Mouse (Mus musculus) adrenal gland, adult (tissue): ENCODE measurements around the gene C130050O18Rik.

Source experiments
- DNase-seq, 2 experiments: peaks; one replicate each; pipeline ENCODE4 v3.0.0; 2022 to 2023; ENCODE audit warnings: low spot score in 1 of 2; ENCODE audit not compliant: inconsistent age in 2 of 2

The C130050O18Rik gene

GRCm38 (mm10) chr5:139404801-139405401 is at the start of gene C130050O18Rik:
TSS of gene C130050O18Rik (plus strand) at chr5:139405280.
- DNase-seq = no peak

- DNase-seq = peak in 1 of 2 experiments; percentile 62
These were observed 46.4 kb upstream of the C130050O18Rik start for GRCm38 (mm10) chr5:139358653-139359052.

- DNase-seq = no peak
These were observed 45.8 kb upstream of the C130050O18Rik start for GRCm38 (mm10) chr5:139359244-139359643.

- DNase-seq = no peak
These were observed 41.2 kb upstream of the C130050O18Rik start for GRCm38 (mm10) chr5:139363858-139364257.

GRCm38 (mm10) chr5:139364260-139364910 is 40.7 kb upstream of the C130050O18Rik start:
- peak; percentile 84 to 96 for DNase-seq

DNA sequence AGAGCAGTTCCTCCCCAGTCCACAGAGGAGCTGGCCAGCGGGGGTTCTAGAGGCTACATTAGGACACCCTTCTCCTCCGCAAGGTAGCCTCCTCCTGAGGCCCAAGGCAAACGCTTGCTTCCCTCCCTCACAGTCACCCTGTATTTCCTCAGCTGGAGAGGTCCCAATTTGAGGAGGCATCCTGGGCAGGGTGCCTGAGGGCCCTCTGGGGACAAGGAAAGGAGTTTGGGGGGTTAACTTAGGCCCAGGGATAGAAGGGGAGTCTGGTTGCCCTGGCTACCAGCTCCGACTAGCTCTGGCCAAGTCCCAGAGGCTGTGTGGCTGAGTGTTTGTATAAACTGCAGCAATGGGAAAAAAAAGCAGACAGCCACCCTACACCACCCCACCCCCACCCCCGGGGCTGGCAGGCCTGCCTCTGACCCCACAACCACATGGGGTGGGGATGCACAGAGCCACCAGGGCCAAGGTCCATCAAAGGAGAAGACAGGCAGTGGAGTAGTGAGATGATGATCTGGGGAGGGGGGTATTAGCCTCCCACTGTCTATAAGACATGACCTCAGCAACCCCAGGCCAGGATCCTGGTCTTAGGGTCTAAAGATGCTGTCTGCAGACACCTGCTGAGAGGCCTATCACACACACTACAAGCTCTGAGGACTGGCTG is 40.0 kb upstream of the C130050O18Rik start:
- peak in 1 of 2 experiments; percentile 34 for DNase-seq

- DNase-seq = peak; percentile 20 to 54
These were observed 39.3 kb upstream of the C130050O18Rik start for GRCm38 (mm10) chr5:139365827-139366226.

GRCm38 (mm10) chr5:139366484-139366883 is 38.6 kb upstream of the C130050O18Rik start:
- no peak for DNase-seq

DNA sequence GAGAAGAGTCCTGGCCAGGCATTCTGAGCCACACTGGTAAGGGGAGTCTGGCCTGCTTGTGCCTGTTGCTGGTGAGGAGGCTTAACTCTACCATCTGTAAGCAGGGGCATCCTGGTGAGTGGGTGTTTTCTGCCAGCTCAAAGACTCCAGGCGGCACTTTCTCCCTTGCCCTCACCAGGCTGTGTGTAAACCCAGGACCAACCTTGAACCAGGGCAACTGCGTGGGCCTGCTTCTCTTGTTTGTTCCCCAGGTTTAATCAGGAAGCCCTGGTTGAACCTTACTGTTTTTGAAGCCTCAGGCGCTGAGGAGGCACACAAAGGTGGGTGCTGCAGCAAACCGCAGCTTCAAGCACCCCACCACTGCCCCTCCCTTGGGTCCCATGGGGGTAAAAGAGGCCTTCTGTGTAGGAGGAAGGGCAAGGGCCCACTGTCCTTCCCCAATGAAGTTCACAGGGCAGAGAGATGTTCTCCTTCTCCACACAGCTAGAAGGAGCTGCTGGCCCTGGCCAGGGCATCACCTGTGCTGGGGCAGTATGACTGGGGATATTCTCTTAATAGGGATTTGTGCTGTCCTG is 37.1 kb upstream of the C130050O18Rik start:
- DNase-seq = peak in 1 of 2 experiments; percentile 55

GRCm38 (mm10) chr5:139368638-139369320 is 36.3 kb upstream of the C130050O18Rik start:
- DNase-seq = no peak

DNA sequence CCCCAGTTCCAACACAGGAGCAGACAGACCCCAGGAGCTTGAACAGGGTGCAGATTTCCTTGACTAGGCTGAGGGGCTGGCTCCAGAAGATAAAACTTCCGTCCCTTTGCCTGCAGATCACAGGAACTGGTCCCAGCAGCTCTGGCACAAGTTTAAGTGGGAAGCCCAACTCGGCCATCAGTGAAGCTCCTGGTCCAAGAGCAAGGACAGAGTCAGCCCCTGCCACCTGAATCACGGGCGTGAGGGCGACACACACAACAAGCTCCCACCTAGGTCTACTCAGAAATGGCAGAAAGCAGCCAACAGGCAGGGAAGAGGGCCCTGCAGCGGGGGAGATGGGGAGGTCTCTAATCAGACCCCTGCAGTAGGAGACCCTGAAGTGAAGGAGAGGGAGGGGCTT is 34.7 kb upstream of the C130050O18Rik start:
- peak in 1 of 2 experiments; percentile 43 for DNase-seq

DNA sequence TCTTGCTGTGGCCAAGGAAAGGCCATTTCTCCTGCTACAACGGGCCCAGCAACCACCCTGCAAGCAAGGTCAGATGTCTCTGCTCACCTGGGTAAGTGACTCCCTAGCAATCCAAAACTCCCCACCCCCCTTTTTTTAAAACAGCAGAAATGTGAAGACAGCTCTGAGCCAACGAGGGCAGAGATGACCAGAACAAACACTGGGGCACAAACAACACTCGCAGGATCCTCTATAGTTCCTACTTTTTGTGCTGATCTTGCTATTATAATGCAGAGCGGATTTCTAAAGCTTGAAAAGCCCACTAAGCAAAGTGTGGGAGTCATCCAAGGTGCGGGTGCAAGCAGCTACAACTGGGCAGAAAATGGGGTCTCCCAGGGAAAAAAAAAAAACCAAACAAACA is 34.0 kb upstream of the C130050O18Rik start:
- no peak for DNase-seq

DNA sequence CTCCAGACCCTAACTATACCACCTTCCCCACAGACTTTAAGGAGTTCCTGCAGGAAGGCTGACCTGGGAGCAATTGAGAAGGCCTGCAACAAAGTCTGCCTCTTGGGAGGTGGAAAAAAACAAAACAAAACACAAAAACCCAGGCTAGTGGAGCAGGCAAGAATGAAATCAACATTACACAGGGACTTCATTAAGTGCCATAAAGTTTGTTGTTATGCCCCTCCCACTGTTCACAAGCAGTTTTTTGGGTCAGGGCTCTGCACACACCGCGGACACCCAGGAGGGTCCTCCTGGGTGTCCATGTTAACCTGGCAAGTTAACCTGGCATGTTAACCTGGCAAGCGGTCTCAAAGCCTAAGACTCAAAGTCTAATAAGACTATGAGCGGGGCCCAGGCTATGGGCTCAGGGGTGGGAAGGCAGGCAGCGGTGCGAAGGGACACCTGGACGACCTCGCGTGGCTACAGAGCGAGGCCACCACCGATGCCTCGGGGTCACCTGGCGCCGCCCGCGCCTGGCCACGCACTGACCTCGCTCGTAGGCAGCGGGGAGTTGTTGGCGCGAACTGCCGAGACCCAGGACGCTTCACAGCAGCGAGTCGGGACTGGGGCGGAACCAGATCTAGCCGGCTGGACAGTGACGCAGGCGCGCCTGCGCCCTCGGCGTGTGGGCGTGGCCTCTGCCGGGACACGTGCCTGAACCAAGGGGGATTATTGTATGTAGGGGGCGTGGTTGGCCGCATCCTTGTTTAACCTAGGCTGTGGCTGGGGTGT is 33.3 kb upstream of the C130050O18Rik start:
- peak; percentile 95 to 97 for DNase-seq

- DNase-seq = no peak
These were observed 32.0 kb upstream of the C130050O18Rik start for GRCm38 (mm10) chr5:139373126-139373525.

GRCm38 (mm10) chr5:139373889-139374444 is 31.1 kb upstream of the C130050O18Rik start:
- no peak for DNase-seq

DNA sequence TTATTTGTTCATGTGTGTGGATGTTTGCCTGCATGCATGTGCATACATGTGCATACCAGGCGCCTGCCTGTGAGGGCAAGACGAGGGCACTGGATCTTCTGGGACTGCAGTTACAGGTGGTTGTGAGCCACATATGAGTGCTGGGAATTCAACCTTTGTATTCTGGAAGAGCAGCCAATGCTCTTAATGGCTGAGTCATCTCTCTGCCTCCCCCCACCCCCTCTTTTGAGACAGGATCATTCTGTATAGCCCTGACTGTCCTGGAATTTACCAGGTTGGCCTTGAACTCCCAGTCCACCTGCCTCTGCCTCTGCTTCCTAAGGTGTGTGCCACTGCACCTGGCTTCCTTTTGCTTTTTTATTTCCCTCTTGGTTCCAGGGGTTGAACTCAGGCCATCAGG is 30.2 kb upstream of the C130050O18Rik start:
- no peak for DNase-seq

DNA sequence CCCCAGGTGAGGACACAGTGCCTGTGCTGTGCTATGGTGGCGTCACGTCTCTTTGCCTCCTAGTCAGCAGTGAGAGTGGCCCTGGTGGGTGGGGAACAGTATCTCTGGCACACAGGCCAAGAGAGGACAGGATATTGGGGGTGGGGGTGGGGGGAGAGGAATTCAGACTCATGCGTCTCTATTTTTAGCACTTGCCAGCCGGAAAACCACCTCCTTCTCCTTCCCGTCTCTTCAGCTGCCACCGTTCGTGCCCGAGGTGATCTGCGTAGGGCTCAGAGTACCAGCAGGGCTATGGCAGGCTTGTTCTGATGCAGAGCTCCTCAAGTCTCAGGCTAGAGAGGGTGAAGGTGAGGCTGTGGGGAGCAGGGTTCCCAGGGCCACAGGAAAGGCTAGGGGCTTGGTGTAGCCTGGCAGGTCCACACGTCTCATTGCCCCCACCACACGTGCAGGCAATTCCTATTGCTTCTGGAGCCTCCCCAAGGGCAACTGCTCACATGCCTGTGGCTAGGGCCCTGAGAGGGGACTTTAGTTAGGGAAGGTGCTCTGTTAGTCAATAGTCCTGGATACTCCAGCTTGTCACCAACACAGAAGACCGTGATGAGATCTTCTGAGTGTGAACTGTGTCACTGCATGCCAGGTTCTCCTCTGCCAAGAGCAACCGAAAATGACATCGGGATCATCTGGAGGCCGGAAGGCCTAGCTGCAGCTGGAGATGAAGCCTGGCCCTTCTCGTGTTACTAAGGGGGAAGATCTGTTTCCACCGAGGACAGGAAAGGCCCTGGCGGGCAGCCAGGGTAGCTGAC is 27.4 kb upstream of the C130050O18Rik start, which contains the start of gene Gpr146:
Gene Gpr146, plus strand, starts transcription at position 230 of the 803 bp plus-strand sequence.
- peak; percentile 86 to 91 for DNase-seq

GRCm38 (mm10) chr5:139378271-139378556 is 26.9 kb upstream of the C130050O18Rik start:
- DNase-seq = no peak

DNA sequence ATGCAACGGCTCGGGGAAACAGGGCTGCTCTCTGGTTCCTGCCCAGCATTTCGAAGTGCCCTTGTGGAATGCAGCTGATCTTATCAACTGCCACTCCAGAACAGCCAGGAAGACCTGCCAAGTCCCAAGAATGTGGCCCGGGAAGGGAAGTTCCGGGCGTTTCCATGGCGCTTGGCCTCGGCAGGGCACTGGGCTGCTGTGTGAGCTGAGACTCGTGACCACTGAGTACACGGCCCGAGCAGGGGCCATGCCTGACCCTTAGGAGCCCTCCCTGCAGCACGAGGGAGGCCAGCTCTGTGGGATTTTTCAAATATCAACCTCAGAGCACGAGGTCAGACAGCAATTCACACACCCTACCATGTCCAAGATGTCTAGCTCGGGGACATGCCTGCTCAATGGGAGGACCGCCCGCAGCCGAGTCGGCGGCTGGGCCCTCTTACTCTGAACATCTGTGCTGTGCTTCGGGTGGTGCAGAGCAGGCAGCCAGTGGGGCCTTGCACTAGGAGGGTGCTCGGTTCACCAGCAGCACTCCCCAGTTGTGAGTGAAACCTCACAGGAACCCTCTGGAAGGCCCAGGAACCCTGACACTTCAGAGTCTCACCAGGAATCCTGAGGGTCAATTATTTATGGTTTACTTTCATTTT is 26.0 kb upstream of the C130050O18Rik start:
- DNase-seq = peak; percentile 89 to 94
